Mouse (Mus musculus) bone marrow, adult 2 months (tissue): ENCODE results near the gene Adgrf1.

Experiments used
- CTCF ChIP-seq: fragments of 200-500 bp; IDR thresholded peaks from 2 replicates; pipeline ENCODE4 v1.5.1; 2011; ENCODE audit warnings: low read length, control low read depth; ENCODE audit not compliant: control insufficient read depth, insufficient read depth
- POLR2A ChIP-seq: fragments of 200-500 bp; IDR thresholded peaks from 2 replicates; pipeline ENCODE4 v1.6.1; 2011; ENCODE audit warnings: low read depth, mild to moderate bottlenecking, control low read depth, low read length, borderline replicate concordance; ENCODE audit not compliant: control insufficient read depth

DNA sequence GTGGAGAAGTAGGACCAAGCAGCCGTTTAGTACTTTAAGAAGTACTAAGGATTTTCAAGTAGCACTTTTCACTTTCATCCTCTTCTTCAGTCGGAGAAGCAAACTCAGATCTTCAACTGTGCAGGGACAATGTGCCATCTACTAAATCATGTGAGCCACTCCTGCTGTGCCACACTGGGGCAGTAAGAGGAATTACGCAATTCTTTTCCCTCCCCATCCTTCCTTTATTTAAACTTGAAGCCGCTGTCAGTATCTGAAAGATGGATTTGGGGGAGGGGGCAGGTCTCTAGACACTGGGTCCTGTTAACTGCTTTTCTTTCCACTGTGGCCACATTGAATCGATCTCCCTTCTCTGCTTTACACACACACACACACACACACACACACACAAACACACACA, 62.6 kb downstream of the Adgrf1 start:
- TF ChIP-seq POLR2A: no peak
- TF ChIP-seq CTCF: no peak
